Mouse (Mus musculus) colon, adult 2 months (tissue): Measurements from ENCODE around the gene BC100530. TPM values are rescaled to one million over a fixed set of nuclear protein-coding genes. Genes with fewer than 3 reads are reported as not detected.

ENCODE experiments used
- polyA plus RNA-seq: library from polyadenylated mRNA; depleted of rRNA; stranded (reverse); fragments of >200 nt; gene quantifications from 2 replicates; pipeline ENCODE4 v1.2.3, GENCODE M21; 2012; rRNA removed

The BC100530 gene
- not detected in 2 replicates for polyA plus RNA-seq

DNA sequence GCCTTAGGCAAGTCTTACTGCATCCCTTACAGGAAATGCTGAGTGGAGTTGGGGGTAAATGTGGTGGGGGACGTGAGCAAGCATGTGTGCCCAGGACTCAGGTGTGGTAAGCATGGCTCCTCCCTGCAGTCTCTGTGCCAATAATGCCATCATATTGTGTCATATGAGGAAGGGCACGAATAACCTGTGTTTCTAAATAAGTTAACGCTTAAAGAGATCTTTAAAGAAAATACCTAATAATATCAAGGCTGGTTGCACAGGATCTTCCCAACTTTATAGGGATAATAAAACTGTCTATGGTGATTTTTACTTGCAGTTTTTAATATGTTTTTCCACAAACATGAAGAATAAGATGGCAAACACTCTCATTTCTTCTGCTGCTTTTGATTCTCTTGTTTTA lies at the start of gene BC100530:
BC100530 (minus strand) TSS at position 101 of the 400 bp plus-strand sequence.

DNA sequence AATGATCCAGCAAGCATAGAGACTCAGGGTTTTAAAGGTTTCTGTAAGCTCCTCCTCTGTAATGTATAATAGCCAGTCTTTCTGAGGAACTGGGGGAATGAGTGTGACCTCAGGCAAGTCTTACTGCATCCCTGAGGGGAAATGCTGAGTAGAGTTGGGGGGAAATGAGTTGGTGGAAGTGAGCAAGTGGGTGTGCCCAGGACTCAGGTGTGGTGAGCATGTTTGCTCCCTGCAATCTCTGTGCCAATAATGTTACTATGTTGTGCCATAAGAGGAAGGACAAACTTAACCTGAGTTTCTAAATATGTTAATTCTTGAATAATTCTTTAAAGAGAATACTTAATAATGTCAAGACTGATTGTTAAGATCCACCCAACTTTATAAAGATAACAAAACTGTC lies 40.8 kb upstream of the BC100530 start, which contains the start of gene Stfa2:
Stfa2 (minus strand) TSS at position 101 of the 400 bp plus-strand sequence.

DNA sequence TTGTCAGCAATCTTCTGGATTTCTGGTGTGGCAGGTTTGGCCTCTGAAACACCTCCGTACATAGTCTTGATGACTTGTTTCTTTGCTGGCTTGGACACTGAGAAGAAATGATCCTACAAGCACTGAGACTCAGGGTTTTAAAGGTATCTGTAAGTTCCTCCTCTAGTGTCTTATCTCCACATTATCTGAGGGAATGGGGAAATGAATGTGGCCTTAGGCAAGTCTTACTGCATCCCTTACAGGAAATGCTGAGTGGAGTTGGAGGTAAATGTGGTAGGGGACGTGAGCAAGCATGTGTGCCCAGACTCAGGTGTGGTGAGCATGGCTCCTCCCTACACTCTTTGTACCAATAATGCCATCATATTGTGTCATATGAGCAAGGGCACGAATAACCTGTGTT lies 33.3 kb downstream of the BC100530 start, which contains the start of gene BC117090:
BC117090 (minus strand) TSS at position 101 of the 400 bp plus-strand sequence.

Other genes with a start within 250 kb of the BC100530 start
- gene Csta1, start 236.5 kb downstream of the BC100530 start, polyA plus RNA-seq: 0.03 TPM in 1 of 2 replicates, not detected in the other
- gene Stfa2l1, start 210.9 kb downstream of the BC100530 start, polyA plus RNA-seq: not detected in 2 replicates
- gene Gm5483, start 183.5 kb downstream of the BC100530 start, polyA plus RNA-seq: not detected in 2 replicates
- not detected in 2 replicates for gene Gm5416, start 157.3 kb downstream of the BC100530 start, polyA plus RNA-seq
- 0.28 TPM in 1 of 2 replicates, not detected in the other for gene 2010005H15Rik, start 146.3 kb downstream of the BC100530 start, polyA plus RNA-seq
- not detected in 2 replicates for gene Stfa1, start 90.8 kb downstream of the BC100530 start, polyA plus RNA-seq
- gene BC117090, start 33.4 kb downstream of the BC100530 start, polyA plus RNA-seq: not detected in 2 replicates
- gene Stfa2, start 40.7 kb upstream of the BC100530 start, polyA plus RNA-seq: not detected in 2 replicates
- not detected in 2 replicates for gene Stfa3, start 87.6 kb upstream of the BC100530 start, polyA plus RNA-seq
- gene Casr, start 194.4 kb upstream of the BC100530 start, polyA plus RNA-seq: 0.07 and 0.10 TPM in 2 replicates